ENCODE assay signal across 15 mouse cellular contexts in the genomic region with DNA sequence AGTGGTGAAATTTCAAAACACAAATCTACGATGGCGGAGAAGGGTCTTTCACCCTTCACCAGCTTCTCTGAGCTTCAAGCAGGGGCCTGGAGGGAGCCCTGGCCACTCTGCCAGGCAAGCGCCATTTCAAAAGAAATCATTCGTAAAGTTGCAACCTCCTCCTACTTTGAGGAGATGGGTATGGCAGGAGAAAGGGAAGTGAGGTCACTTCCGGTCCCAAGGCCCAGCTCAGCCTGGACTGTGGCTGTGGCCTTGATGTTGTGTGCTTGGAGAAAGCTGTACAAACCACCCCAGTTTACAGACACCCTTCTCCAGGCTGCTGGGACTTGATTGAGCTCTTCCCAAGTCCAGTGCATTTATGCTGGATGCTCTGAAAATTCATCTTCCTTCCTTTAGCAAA.
"Had no signal": no experiment of that assay in that cellular context is flagged by ENCODE, and none has a peak within 500 bp of the region (broad histone marks: within the 10 kb centered on the region; RNA-seq: fewer than 3 reads in every experiment).

No protein-coding gene starts in this region.

- H3K27me3 ChIP-seq: limb, embryonic 13.5 days; neural tube, embryonic 13.5 days had no signal

- H3K27ac ChIP-seq: layer of hippocampus, adult 2 months; limb, embryonic 13.5 days; liver, embryonic 14.5 days; midbrain, embryonic 10.5 days; neural tube, embryonic 13.5 days had no signal

- H3K9me3 ChIP-seq: limb, embryonic 13.5 days; midbrain, embryonic 10.5 days; neural tube, embryonic 13.5 days had no signal

- H3K36me3 ChIP-seq: limb, embryonic 13.5 days; midbrain, embryonic 10.5 days; neural tube, embryonic 13.5 days had no signal

- DNase-seq: kidney, adult 8-10 months; kidney, postnatal 36 days; left cerebral cortex, postnatal 4 days; lung, adult 18-20 months; lung, postnatal 10 days; lung, postnatal 4 days; midbrain, embryonic 14.5 days; thymus, adult 18-20 months; thymus, postnatal 14 days had no signal

- H3K4me1 ChIP-seq: limb, embryonic 13.5 days; neural tube, embryonic 13.5 days had no signal

- H3K4me3 ChIP-seq: layer of hippocampus, adult 2 months; limb, embryonic 13.5 days; midbrain, embryonic 10.5 days; neural tube, embryonic 13.5 days had no signal

- H3K9ac ChIP-seq: limb, embryonic 13.5 days; liver, embryonic 14.5 days; neural tube, embryonic 13.5 days had no signal

- H3K4me2 ChIP-seq: limb, embryonic 13.5 days; neural tube, embryonic 13.5 days had no signal

- ATAC-seq: intestine, embryonic 16.5 days had no signal
